Mouse (Mus musculus) left cerebral cortex, postnatal 10 days (tissue): ENCODE data around the gene A930017K11Rik. TPM values are rescaled to one million over a fixed set of nuclear protein-coding genes. Genes with fewer than 3 reads are reported as not detected.

Source experiments
- DNase-seq, 2 experiments: peaks; one replicate each; pipeline ENCODE4 v3.0.0; 2021 to 2022; ENCODE audit warnings: low spot score in 2 of 2, mixed read lengths in 1 of 2; ENCODE audit errors: extremely low spot score in 1 of 2
- intact Hi-C: fragments of 180-260 bp; cut with DNase I; formaldehyde crosslinking; loops from one replicate; pipeline ENCODE4 v1.15.1; 2025
- total RNA-seq, 2 experiments: library from RNA; stranded (reverse); gene quantifications; 2 replicates each; pipeline ENCODE4 v1.2.3; 2021

A930017K11Rik gene
- total RNA-seq, 2 experiments from 2014 or later: not detected

DNA sequence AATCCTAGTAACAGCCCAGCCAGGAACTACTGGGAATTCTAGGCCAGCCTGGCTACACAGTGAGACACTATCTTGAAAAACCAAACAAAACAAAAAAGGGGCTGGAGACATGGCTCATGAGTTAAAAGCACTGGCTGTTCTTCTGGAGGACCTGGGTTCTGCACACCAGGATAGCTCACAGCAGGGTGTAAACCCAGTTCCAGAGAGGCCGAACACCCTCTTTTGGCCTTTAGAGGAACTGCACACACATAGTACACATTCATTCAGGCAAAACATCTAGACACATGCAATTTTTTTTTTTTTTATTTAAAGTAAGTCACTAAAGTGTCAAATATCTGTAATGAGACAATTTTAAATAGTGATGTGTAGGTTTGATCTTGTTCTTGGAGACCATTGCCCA, 52.2 kb downstream of the A930017K11Rik start:
- DNase-seq: no peak
- intact Hi-C loops: no loop called here

Other genes starting within 250 kb of the A930017K11Rik start
- gene Gng13, start 235.4 kb downstream of the A930017K11Rik start, total RNA-seq: 10 to 100 TPM; 86.1 to 88.9 TPM
- 1 to 10 TPM; 3.0 to 4.8 TPM for gene Chtf18, start 225.1 kb downstream of the A930017K11Rik start, total RNA-seq
- gene Rpusd1, start 224.9 kb downstream of the A930017K11Rik start, total RNA-seq: 10 to 100 TPM; 31.9 to 32.4 TPM
- gene Mslnl, start 216.5 kb downstream of the A930017K11Rik start, total RNA-seq: not detected
- 1 to 10 TPM; 4.0 to 5.4 TPM for gene Msln, start 198.2 kb downstream of the A930017K11Rik start, total RNA-seq
- gene Narfl, start 178.8 kb downstream of the A930017K11Rik start, total RNA-seq: 10 to 100 TPM; 26.2 to 26.3 TPM
- gene Haghl, start 166.9 kb downstream of the A930017K11Rik start, total RNA-seq: 100 to 1,000 TPM; 132 to 133 TPM
- gene Ccdc78, start 166.0 kb downstream of the A930017K11Rik start, total RNA-seq: under 1 TPM in 1 of 2 experiments, not detected in 1; 0.16 TPM
- gene Fam173a, start 159.7 kb downstream of the A930017K11Rik start, total RNA-seq: 10 to 100 TPM; 74.3 to 74.9 TPM
- gene AC134908.4, start 156.9 kb downstream of the A930017K11Rik start, total RNA-seq: 1 to 10 TPM; 1.7 to 2.3 TPM
- 10 to 100 TPM; 59.8 to 61.1 TPM for gene Metrn, start 155.4 kb downstream of the A930017K11Rik start, total RNA-seq
- 100 to 1,000 TPM; 306 to 311 TPM for gene Fbxl16, start 143.5 kb downstream of the A930017K11Rik start, total RNA-seq
- 10 to 100 TPM; 20.4 to 24.6 TPM for gene Wdr24, start 128.9 kb downstream of the A930017K11Rik start, total RNA-seq
- 10 to 100 TPM; 59.9 to 61.5 TPM for gene Jmjd8, start 123.7 kb downstream of the A930017K11Rik start, total RNA-seq
- gene Stub1, start 119.2 kb downstream of the A930017K11Rik start, total RNA-seq: 100 to 1,000 TPM; 168 to 171 TPM
- 10 to 100 TPM; 84.5 to 94.2 TPM for gene Rhbdl1, start 115.3 kb downstream of the A930017K11Rik start, total RNA-seq
- gene Gm20683, start 110.8 kb downstream of the A930017K11Rik start, total RNA-seq: 10 to 100 TPM; 28.7 to 29.9 TPM
- gene Rhot2, start 107.7 kb downstream of the A930017K11Rik start, total RNA-seq: 10 to 100 TPM; 68.8 to 74.7 TPM
- gene Wdr90, start 91.1 kb downstream of the A930017K11Rik start, total RNA-seq: 10 to 100 TPM; 34.0 to 35.6 TPM
- gene Mcrip2, start 83.8 kb downstream of the A930017K11Rik start, total RNA-seq: 10 to 100 TPM; 27.7 to 31.4 TPM
- gene Mettl26, start 77.5 kb downstream of the A930017K11Rik start, total RNA-seq: 10 to 100 TPM; 34.8 to 36.0 TPM
- 1 to 10 TPM in 1 of 2 experiments, under 1 TPM in 1; 0.63 to 1.4 TPM for gene Wfikkn1, start 71.7 kb downstream of the A930017K11Rik start, total RNA-seq
- gene Rab40c, start 32.8 kb downstream of the A930017K11Rik start, total RNA-seq: 10 to 100 TPM; 46.2 to 53.4 TPM
- 100 to 1,000 TPM; 123 to 126 TPM for gene Pigq, start 7.6 kb downstream of the A930017K11Rik start, total RNA-seq
- not detected for gene Nhlrc4, start 7.6 kb downstream of the A930017K11Rik start, total RNA-seq
- gene Capn15, start 33.2 kb upstream of the A930017K11Rik start, total RNA-seq: 10 to 100 TPM; 41.5 to 42.5 TPM
- gene Rab11fip3, start 117.0 kb upstream of the A930017K11Rik start, total RNA-seq: 10 to 100 TPM; 67.5 to 73.8 TPM
- 10 to 100 TPM; 25.2 to 27.2 TPM for gene Decr2, start 137.8 kb upstream of the A930017K11Rik start, total RNA-seq
- 1 to 10 TPM; 3.0 to 3.9 TPM for gene Nme4, start 143.0 kb upstream of the A930017K11Rik start, total RNA-seq
- gene Tmem8, start 160.7 kb upstream of the A930017K11Rik start, total RNA-seq: 1 to 10 TPM; 9.0 to 9.9 TPM
- gene Mrpl28, start 170.9 kb upstream of the A930017K11Rik start, total RNA-seq: 10 to 100 TPM; 78.1 to 82.1 TPM
- gene Axin1, start 186.1 kb upstream of the A930017K11Rik start, total RNA-seq: 10 to 100 TPM; 24.0 to 26.2 TPM
- 1 to 10 TPM in 1 of 2 experiments, under 1 TPM in 1; 0.67 to 1.1 TPM for gene Pdia2, start 246.5 kb upstream of the A930017K11Rik start, total RNA-seq